Mouse (Mus musculus): ENCODE measurements around the gene Ric1.
A peak's percentile ranks its signal among the peaks of the same experiment; 100 is the strongest.

The Ric1 gene

DNA sequence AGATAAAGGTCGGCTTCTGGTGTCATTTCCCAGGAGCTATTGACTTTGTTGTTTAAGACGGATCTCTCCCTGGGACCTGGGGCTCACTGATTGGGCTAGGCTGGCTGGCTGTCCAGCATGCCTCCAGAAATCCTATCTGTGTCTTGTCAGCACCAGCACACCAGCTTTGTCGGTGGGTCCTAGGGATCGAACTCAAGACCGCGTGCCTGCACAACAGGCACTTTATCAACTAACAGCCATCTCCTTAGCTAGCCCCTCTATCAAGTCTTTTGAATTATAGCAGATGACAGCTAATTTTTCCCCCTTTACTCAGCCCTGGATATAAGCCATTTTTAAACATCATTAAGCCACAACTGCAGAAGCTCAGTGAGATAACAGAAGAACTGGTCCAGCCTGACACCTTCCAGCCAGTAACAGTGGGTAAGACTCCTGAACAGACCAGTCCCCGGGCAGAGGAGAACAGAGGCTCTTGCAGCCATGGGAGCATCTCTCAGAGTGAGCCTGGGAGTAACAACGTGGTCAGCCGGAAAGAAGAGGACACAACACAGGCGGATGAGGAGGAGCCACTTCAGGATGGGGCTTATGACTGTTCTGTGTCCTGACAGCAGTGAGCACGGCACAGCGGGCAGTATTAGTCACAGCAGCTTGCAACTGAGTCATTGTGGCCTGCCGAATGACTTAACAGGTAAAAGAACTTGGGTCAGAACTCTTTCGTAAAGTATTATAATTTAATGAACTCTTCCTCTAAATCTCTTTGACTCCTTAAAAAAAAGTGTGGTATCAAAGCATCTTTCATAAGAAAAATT lies 81.7 kb downstream of the Ric1 start:
- DNase-seq (ENCODE audit: inconsistent age in 2 of 2, low spot score in 1 of 2) = peak; percentile 41 to 48

DNA sequence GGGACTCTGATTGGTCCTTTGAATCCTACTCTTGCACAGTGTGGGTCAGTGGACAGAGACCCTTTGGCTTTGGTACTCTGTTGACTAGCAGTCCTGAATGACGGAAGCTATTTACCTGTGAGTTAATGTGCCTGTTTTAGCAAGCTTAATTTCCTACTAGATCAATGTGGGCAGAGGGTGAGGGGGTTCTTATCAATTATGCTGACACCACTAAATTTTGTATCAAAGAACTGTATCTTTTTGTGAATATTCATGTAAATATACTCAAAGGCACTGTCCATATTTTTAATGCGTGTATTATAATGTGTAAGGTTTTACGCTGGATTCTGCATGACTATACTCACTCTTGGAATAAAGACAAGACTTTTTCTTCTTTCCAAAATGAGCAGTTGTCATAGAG lies 82.6 kb downstream of the Ric1 start:
- DNase-seq (ENCODE audit: inconsistent age in 2 of 2, low spot score in 1 of 2) = no peak

DNA sequence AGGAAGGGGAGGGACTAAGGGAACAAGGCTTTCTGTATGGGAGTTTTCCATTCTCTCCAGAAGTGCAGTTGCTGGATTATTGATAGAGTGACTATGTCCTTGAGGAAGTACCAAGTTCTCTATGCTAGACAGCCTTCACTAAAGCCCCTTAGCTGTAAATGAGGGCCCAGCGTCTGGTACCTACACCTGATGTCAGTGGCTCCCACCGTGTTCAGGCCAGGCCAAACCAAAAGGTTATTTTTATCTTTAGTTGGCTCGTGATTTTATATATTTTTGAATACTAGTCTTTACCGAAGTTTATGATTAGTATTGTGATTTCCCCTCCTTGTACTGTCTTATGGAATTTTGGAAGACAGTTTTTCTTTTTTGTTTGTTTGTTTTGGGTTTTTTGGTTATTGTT lies 85.4 kb downstream of the Ric1 start:
- DNase-seq (ENCODE audit: inconsistent age in 2 of 2, low spot score in 1 of 2) = no peak

DNA sequence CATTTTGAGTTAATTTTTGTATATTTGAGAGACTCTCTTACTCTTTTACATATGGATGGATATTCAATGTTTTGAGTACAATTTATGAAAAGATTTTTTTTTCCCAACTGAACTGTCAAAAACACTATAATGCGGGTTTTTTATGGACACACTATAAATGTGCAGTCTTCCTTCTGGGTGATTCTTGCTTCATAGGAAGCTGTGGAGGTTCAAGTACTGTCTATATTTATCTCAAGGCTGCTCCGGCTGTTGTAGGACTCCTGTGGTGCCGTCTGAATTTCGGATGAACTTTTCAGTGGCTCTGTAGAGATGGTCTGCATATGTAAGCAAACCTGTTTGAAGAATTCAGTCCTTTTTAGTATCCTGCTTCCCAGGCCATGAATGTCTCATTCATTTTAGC lies 86.1 kb downstream of the Ric1 start:
- DNase-seq (ENCODE audit: inconsistent age in 2 of 2, low spot score in 1 of 2) = no peak

DNA sequence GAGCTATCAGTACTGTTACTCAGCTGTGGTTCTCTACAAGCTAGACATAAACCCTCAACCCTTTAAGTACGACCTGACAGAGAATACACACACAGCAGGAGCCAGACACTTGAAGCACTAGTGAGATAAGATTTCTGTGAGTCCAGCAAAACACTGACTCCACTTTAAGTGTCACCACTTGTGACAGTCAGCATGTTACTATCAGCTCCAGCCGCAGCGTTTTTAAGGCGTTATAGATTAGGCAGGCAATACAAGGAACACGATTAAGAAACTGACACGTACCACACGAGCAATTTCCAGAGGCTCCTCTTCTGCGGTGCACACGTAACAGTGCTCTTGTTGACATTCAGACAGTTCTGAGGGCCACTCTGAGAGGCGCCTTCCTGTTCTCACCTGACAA lies 88.8 kb downstream of the Ric1 start:
- no peak for DNase-seq (ENCODE audit: inconsistent age in 2 of 2, low spot score in 1 of 2)

DNA sequence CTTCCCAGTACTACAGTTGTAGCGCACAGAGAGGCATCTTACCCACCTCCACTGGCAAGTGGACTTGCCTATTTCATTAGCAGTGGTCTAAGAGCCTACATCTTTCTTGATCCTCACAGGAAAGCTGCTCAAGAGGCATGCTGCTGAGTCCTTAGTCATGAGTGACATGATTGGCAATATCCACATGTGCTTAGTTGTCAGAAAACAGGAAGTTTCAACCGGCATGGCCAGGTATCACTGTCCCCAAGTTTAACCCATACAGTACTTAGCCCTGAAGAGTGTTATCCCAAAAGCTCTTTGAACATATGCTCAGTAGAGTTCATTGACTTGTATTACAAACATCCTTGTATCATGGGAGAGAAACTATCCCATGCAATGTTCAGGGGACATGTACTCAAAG lies 90.0 kb downstream of the Ric1 start:
- no peak for DNase-seq (ENCODE audit: inconsistent age in 2 of 2, low spot score in 1 of 2)

DNA sequence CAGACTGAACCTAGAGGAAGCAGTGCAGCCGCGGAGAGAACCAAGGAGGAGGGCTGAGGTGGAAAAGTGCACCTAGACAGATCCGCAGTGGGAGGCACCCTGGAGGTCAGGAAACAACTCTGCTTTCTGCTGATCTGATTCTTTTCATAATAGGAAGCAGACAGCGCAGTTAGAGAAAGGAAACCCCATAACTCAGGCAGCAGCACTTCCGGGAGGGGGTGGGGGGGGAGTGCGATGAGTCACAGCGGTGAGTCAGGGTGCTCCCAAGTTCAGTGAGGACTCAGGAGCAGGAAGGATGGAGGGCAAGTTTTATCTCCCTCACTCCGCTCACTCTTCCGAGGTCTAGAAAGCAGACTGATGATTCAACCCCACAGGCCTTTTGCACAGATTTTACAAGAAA lies 119.0 kb downstream of the Ric1 start:
- peak; percentile 51 to 85 for DNase-seq (ENCODE audit: inconsistent age in 2 of 2, low spot score in 1 of 2)

DNA sequence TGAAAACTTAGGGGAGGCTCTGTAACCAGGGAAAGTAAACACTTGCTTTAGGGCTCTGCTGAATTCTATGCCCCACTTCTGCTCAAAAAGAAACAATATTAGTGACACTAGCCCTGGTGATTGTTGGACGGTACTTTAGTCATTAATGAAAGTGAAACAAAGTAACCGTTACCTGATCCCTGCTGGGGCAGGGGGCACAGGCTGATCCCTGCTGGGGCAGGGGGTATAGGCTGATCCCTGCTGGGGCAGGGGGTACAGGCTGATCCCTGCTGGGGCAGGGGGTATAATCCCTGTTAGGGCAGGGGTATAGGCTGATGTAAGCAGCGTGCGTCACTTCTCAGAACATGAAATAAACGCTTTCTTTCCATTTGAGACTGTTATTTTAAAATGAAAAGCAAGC lies 119.4 kb downstream of the Ric1 start:
- DNase-seq (ENCODE audit: inconsistent age in 2 of 2, low spot score in 1 of 2) = peak in 1 of 2 experiments; percentile 17

DNA sequence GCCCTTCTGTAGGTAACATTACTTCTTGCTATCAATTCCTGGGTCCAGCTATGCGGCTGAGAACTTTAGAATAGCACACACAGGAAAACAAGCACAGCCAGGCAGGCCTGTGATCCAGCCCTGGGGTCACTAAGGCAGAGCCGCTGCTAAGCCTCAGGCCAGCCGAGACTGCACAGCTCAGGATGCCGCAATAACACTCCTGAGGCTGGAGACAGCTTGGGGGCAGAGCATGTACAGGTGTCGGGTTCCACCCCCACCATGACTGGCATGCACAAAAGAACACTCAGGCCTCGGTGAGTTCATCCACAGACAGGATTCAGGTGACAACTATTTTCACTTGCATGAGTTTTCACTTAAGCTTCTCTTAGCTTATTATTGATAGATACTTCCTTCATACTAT lies 120.1 kb downstream of the Ric1 start:
- DNase-seq (ENCODE audit: inconsistent age in 2 of 2, low spot score in 1 of 2) = peak in 1 of 2 experiments; percentile 45

DNA sequence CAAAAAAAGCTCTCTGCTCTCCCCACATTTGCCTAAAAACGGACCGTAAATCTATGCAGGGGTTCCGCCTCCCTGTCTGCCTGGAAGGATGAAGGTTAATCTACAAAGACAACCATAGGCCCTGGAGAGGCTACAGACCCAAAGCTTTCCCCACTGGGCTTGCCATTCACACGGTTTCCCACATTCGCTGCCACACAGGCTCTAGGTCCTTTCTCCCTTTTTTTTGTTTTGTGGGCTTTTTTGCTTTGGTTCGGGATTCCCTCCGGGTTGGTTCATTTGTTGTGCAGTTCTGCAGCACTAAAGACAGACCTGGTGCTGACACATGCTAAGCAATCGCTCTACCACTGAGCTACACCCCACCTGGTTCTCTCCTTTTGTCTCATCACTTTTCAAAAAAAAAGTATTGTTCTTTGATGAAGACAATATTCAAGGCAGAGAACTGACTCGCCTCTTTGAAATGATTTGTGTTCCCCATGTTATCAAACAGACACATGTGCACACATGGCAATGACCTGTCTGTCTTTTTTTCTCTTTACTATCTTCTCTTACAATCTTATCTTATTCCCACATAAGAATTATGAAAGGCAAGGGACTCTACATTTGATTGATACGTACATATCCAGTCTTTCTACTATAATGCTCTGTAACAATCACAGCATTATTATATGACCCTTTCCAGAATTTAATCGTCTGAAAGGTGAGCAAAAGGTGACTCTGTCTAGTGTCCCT lies 121.3 kb downstream of the Ric1 start:
- DNase-seq (ENCODE audit: inconsistent age in 2 of 2, low spot score in 1 of 2) = no peak

DNA sequence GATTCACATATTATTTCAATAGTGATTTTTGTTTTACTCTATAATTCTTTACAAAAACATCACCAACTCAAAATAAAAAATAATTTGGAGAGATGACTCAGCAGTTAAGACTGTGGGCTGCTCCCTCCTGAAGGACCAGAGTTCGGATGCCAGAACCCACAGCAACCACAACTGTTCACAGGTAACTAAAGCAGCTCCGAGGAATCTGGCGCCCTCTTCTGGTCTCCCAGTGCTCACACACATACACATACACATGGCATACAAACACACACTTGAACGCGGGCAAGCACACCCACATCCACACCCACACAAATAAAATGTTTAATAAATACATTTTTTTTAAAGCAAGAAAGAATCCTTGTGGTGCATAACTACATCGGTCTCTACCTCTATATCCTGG lies 122.7 kb downstream of the Ric1 start:
- no peak for DNase-seq (ENCODE audit: inconsistent age in 2 of 2, low spot score in 1 of 2)

DNA sequence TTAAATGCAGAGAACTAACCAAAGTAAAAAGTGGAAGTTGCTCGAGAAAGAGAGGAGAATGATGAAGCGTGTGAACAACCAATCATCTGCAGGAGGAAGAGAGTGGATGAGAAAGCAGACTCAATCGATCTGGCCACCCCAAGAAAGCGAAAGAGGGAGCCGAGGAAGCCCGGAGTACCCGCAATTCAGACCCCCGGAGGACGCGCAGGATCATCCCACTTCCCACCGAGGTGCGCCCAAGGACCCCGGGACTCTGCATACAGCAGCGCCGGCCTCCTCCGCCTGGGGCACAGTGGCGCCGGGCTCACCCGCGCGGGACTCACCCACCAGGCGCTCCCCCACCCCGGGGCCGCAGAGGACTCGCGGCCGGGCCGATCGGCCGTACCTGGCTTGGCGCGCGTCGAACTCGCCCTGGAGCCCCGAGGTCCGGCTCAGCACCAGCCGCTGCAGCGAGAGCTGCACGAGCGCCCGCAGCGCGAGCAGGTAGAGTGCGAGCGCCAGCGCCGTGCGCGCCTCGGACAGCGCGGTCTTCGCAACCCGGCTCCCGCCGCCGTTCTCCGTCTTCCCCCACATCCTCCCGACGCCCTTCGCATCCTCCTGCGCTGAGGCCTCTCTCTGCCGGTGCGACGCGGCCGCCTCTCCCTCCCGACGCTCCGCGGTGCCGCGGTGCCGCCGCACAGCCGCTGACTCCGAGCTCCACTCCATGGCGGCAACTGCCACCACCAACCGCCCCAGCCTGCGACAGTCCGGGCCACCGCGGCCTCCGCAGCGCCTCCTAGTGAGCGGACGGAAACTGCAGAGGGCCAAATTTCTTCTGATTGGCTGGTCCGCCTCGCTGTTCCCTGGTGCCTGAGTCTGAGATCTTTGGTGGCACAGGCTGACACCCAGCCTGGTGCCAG lies 125.8 kb downstream of the Ric1 start, which contains the start of gene Ermp1:
TSS of gene Ermp1 (minus strand) at position 765 of the 899 bp plus-strand sequence.
- DNase-seq (ENCODE audit: inconsistent age in 2 of 2, low spot score in 1 of 2) = peak; percentile 96 to 99

DNA sequence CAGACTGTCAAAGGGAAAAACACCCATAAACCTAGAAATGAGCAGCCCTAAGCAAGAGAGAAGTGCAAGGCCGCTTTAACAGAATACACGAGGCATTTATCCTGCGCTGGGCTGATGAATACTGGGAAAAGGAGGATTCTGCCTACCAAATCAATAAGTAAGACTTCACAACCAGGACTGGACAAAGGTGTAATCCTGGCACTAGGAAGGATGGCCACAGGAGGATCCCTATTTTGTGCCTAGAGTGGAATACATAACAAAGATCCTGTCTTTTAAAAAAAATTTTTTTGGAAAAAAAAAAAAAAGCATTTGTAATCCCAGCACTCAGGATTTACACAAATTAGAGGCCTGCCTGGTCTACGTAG lies 126.5 kb downstream of the Ric1 start:
- DNase-seq (ENCODE audit: inconsistent age in 2 of 2, low spot score in 1 of 2) = no peak

DNA sequence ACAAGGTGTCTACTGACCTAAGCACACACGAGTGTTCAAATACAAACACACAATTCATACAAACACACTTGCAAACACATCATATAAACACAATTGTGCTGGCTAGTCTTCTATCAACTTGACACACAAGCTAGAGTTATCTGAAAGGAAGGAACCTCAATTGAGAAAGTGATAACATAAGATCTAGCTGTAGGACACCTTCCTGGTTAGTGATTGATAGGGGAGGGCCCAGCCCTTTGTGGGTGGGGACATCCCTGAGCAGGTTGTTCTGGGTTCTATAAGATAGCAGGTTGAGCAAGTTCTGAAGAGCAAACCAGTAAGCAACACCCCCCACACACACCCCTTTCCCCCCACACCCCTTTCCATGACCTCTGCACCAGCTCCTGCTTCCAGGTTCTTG lies 127.6 kb downstream of the Ric1 start:
- DNase-seq (ENCODE audit: inconsistent age in 2 of 2, low spot score in 1 of 2) = no peak

DNA sequence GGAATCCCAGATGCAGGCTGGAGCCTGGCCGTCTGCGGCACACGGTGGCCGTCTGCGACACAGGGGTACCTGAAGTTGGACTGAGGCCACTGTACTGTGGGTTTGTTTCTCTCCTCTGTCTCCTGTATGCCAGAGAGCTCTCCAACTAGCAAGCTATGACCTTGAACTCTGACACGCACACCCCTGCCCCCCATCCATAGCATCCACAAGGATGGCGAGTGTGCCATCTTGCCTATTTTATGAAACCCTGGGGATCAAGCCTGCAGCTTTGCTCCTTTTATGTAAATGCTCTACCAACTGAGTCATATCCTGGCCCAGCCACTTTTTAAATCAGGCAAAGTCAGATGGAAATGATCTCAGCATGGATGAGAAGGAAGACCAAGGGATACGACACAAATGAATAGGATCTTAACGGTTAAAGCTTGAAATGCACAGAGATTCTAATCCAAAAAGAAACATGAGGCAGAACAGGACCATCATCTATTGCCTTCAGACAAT lies 131.7 kb downstream of the Ric1 start:
- no peak for DNase-seq (ENCODE audit: inconsistent age in 2 of 2, low spot score in 1 of 2)

DNA sequence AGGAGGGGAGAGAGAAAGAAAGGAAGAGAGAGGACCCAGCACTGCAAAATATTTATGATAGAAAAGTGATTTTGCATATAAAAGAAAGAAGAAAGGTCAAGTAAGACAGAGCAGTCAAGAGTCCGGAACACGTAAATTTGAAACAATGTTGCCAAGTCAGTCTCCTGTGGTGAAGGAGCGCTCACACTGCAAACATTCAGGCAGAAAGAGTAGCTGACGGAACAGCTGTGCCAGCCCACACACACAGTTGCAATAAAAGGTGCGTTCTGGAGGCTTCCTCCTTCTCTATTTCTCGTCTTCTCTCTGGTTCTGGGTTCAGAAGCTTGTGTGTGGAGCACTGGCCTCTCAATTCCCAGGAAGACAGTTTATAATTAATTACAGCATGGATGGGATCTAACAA lies 133.1 kb downstream of the Ric1 start:
- no peak for DNase-seq (ENCODE audit: inconsistent age in 2 of 2, low spot score in 1 of 2)

DNA sequence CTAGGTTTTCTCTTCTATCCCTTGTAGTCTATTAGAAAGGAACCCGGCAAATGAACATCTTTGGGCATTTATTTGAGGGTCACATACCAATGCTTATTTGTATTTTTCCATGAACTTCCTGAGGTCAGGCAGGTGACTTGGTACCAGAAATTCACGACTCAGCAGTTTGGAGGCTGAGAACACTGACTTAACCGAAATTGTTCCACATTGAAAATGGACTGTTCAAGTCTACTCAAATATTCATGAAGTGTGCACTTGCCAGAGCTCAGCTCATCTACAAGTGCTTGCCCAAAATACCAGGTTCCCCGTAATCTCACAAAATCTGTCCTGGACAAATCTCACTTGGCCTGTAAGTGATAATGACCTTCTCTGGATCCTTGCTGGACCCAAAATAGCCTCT lies 133.9 kb downstream of the Ric1 start:
- no peak for DNase-seq (ENCODE audit: inconsistent age in 2 of 2, low spot score in 1 of 2)

Measured in adrenal gland, adult (tissue).